Mouse (Mus musculus) frontal cortex, postnatal 25 days (tissue): ENCODE data around the gene Sgtb.
A peak's percentile ranks its signal among the peaks of the same experiment; 100 is the strongest.

Source experiments
- DNase-seq, 2 experiments: peaks; one replicate each; pipeline ENCODE4 v3.0.0; 2022; ENCODE audit warnings: low spot score in 2 of 2

Gene Sgtb

DNA sequence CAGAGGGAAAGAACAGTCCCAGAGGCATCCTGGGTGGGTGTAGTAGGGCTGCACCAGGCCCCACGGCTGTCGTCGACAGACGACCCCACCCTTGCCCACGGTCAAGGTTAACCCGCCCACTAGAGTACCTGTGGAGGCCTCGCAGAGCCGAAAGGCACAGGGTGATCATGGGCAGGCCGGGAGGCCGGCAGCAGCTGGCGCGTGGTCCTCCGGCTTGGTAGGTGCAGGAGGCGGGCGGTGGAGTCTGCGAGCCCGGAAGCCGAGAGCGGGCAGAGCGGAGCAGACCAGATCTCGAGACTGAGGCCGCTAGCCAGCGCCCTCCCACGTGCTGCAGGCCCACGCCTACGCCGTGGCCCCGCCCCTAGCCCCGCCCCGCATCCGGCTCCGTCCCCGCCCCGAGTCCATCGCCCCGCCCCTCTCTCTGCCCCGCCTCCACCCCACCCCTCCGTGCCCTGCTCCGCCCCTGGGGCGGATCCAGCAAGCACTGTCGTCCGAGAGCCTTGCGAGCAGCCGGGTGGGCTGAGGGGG is at the start of gene Sgtb, which contains the start of gene Nln:
Gene Sgtb, plus strand, starts transcription at position 454 of the 528 bp plus-strand sequence.
Gene Nln, minus strand, starts transcription at position 327 of the 528 bp plus-strand sequence.
- peak; percentile 57 to 69 for DNase-seq

GRCm38 (mm10) chr13:104060231-104060630 is 49.3 kb upstream of the Sgtb start:
- DNase-seq, result no peak

- DNase-seq, result no peak
Observed at GRCm38 (mm10) chr13:104061975-104062750, 47.4 kb upstream of the Sgtb start.

GRCm38 (mm10) chr13:104063061-104063460 is 46.5 kb upstream of the Sgtb start:
- DNase-seq, result no peak

DNA sequence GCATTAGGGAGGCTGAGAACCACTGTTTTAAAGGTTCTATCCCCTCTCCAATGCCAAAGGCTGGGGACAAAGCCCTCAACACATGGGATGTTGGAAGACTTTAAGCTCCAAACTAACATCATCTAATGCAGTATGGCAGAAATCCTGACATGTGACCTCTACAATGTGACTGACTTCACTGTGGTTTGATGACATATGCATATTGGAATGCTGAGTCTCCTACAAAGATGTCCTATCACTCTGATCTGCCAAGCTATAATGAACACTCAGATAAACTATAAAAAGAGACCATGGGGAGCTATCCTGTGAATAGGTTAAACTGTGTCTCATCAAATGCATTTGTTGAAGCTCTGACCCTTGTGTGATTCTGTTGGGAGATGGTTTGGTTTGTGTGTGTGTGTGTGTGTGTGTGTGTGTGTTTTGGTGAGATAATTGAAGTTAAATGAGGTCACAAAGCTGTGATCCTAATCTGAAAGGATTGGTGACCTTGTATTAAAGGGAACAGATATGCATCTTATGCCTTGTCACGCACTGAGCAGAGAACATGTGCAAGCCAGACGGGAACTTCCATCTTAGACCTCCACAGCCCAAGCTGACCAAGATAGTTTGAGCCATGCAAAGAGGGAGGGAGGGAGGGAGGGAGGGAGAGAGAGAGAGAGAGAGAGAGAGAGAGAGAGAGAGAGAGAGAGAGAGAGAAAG is 43.7 kb upstream of the Sgtb start:
- no peak for DNase-seq

DNA sequence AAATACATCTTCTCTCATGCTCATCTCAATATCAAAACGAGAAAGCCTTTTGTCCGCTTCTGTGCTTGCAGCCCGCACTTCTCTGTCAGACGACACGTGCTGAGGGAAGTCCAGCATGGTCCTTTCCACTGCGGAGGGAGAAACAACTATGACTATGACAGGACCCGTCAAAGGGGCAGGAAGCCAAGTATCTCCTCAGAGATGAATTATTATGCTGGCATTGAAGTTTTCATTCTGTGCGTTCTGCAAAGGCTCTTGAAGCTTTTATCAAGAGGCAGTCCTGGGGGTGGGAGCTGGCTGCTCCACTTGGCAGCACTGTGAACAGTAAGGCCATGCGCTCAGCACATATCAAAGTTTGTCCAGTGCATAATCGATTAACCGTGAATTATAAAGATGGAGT is 40.3 kb upstream of the Sgtb start:
- no peak for DNase-seq

GRCm38 (mm10) chr13:104070703-104071102 is 38.8 kb upstream of the Sgtb start:
- no peak for DNase-seq

DNA sequence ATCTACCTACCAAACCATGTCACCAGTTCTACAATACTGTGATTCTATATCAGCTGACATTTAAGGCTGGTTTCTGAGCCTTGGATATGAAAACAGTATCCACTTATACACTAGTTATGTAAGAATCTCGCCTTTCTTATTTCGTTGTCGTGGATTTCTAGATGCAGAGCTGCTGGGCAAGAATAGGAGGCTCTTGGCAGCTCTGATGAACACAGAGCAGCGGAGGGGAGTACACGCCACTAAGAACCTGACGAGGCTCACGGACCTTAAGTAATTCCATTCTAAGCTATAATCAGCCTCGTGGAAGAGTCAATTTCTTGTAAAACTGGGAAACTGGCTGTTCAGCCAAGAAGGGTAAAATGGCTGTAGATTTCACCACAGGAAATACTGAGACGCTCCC is 37.2 kb upstream of the Sgtb start:
- DNase-seq, result no peak

DNA sequence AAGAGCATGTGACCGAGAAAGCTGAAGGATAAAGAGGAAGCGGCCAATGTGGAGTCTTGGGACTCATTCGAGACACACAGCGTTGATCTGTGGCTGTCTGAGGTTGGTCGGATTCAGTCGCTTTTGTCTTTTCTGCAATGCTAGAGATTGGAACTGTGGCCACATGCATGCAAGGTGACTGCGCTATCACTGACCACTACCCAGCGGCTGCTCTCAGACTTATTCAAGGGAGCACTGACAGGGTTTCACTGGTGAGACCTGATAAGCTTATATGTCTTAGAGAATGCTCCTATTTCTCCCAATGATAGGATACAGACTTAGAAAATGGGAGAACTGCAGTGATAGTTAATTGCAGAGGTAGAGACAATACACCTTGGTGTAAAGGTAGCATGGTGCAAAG is 35.3 kb upstream of the Sgtb start:
- DNase-seq, result no peak

- DNase-seq, result no peak
Observed at GRCm38 (mm10) chr13:104074731-104075130, 34.8 kb upstream of the Sgtb start.

DNA sequence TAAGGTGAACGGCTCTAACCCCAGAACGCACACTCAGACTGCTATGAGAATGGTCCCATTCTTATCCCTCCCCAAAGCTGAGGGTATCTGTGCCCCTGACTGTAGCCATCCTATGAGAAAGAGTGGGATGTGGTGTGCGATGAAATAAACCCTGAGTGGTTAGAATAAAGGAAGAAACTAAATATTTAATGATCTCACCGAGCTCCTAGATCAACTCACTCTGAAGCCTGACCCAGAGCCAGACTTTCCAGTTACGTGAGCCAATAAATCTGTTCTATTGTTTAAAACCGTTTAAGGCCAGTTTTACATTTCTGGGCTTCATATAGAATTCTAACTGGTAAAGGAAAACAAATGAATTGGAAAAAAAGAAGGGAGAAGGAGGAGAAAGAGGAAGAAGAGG is 32.5 kb upstream of the Sgtb start:
- DNase-seq, result no peak

DNA sequence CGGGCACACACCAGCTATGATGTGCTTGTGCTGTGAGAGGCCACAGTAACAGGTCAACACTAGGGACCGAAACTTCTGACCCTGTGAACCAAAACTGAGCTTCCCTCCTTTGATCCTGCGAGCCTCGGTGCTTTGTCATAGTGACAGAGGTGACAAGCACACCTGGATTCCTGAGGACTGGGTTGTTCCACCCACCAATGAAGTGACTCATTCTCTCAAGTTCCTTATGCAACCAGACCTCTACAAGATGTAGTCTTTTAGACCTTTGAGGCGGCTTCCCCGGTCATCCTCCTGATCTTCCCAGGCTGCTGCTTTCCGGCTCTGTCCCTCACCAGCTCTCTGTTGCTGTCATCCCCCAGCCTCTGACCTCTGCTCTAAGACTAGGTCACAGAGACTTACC is 27.0 kb upstream of the Sgtb start:
- DNase-seq, result no peak

- no peak for DNase-seq
Observed at GRCm38 (mm10) chr13:104084600-104084999, 24.9 kb upstream of the Sgtb start.

DNA sequence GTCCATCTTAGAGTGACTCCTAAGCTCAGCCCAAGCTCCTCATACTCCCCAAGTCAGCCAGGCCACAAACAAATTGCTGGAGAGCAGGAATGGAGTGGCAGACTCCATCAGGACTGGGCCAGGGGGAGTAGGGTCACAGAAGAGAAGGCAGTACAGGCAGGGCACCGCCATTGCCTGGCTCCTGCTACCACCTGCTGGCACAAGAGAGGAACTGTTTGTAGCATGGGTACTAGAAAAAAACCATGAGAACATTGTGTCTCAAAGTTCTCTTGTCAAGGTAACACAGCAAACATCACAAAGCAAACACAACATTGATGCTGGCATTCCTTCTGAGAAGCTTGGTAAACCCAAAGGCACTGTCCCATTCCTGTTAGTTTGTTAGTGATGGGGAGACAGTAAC is 20.2 kb upstream of the Sgtb start:
- DNase-seq, result no peak

- no peak for DNase-seq
Observed at GRCm38 (mm10) chr13:104091734-104092133, 17.8 kb upstream of the Sgtb start.

- DNase-seq, result no peak
Observed at GRCm38 (mm10) chr13:104094531-104095385, 14.8 kb upstream of the Sgtb start.

- DNase-seq, result no peak
Observed at GRCm38 (mm10) chr13:104095955-104096354, 13.6 kb upstream of the Sgtb start.

- DNase-seq, result no peak
Observed at GRCm38 (mm10) chr13:104097190-104097589, 12.4 kb upstream of the Sgtb start.

DNA sequence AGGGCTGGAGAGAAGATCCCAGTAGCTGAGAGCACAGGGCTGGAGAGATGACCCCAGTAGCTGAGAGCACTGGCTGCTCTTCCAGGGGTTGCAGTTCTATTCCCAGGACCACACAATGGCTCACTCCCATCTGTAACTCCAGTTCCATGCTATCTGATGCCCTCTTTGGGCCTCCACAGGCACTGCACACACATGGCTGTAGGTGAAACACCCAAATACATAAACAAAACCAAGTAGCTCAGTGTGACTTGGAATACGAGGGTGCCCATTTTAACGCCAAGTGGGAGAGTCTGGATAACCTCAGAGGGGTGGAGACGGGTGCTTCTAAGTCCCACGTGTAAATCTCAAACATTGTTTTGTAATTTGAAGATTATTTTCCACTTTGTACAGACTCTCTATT is 9.1 kb upstream of the Sgtb start:
- no peak for DNase-seq

DNA sequence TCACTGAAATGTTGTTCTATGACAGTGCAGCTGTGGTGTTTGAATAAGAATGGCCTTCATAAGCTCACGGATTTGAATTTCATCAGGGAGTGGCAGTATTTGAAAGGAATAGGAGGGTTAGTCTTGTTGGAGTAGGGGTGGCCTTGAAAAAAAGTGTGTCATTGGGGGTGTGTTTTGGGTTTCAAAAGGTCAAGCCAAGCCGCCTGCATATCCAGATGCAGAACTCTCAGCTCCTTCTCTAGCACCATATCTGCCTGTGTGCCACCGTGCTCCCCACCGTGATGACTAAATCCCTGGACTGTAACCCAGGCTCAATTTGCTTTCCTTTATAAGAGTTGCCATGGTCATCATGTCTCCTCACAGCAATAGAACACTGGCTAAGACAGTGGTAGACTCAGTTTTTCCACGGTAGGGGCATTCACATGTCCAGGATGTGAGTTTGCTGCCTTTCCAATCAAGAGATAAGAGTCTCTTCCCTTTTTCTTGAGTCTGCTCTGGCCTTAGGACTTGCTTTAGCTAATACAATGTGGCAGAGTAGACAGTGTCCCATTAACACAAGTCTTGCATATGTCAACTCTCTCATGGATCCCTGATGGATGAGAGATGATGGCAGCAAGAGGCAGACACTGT is 7.8 kb upstream of the Sgtb start:
- no peak for DNase-seq

DNA sequence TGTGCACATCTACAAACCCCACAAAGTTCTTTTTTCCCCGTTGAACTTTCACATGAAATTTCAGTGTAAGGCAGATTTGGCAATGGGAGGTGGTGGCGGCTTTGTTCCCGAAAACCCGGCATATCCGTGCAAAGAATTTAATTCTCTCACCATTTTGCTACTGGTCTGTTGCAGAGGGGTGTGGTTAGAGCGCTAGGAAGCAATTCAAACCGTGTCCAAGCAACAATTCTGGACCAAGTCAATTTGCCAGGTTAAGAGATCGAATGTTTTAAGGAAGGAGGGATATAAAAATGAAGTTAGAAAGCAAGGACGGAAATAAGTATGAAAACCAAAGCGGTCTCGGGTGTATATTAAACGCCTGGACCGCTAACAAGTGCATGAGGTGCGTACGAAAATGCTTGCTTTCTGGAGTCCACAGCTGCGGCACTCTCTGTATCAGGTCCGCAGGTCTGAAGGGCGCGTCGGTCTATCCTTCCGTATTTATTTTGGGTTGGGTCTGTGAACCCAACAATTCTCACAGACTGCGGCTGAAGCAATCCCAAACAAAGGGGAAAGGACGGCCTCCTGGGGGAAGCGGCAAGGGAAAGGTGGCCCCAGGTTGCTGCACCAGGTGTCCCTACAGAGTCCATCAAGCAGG is 772 bp upstream of the Sgtb start:
- DNase-seq, result no peak
